Mouse (Mus musculus) kidney, postnatal 4 days (tissue): ENCODE results near the gene Kng1.
"Not testable (repeated sequence)": the region's sequence is repeated elsewhere in the genome, so short reads cannot be mapped to it uniquely, and the experiment has no call there.

ENCODE experiments used
- DNase-seq, 2 experiments: peaks; one replicate each; pipeline ENCODE4 v3.0.0; 2021; ENCODE audit warnings: mixed read lengths in 2 of 2

Gene Kng1

GRCm38 (mm10) chr16:23095581-23095980, 37.9 kb downstream of the Kng1 start:
- DNase-seq, result not testable (repeated sequence)

DNA sequence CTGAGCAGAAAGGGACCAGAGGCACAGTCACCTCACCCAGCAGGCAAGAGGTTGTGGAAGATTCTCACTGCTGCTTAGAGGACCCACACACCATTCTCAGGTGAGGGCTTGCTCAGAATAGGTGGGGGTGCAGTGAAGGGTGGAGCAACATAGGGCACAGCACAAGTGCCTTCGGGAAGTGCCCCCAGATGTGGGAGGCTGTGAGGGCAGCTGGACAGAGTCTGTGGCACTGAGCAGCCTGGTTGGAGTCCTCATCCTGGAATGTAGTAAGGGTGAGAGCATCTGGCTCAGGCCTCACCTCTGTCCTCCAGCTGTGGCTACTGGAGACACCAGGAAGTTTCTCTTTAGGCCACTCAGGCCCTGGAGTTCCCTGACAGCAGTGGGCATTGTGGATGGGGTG, 39.2 kb downstream of the Kng1 start:
- DNase-seq, result not testable (repeated sequence)

DNA sequence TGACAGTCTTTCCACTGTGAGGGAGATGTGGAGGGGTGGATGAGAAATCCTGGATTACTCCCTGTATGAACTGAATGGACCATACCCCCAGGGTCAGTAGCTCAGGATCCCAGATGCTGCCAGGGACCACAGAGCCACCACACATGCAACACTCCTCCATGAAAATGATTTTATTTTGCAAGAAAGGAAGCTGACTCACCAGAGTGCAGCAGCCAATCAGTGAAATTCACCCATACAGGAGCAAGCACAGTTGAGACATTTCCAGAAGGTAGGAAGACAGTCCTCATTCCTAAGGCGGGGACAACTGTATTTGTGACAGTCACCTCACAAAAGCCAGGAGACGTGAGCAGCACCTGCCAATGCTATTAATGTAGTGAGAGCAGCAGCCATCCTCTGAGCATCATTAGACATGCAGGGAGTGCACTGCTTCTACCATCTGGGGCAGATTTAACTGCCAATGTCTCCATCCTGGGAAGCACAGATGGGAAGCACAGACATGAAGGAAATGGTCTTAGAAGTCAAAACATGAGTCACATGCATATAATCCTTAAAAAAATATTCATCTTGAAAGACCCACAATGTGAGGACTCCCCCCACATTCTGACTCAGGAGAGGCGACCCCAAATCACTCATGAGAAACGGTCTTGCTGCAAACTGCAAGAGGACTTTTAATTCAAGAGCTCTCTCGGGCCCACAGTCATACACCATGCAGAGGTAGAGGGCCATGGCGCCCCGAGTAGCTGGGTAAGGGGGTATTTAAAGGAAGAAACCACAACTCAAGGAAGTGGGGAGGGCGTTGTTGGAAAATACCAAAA, 39.8 kb downstream of the Kng1 start:
- DNase-seq, result not testable (repeated sequence)

- not testable (repeated sequence) for DNase-seq
Measured at GRCm38 (mm10) chr16:23098105-23098452, 40.4 kb downstream of the Kng1 start.

DNA sequence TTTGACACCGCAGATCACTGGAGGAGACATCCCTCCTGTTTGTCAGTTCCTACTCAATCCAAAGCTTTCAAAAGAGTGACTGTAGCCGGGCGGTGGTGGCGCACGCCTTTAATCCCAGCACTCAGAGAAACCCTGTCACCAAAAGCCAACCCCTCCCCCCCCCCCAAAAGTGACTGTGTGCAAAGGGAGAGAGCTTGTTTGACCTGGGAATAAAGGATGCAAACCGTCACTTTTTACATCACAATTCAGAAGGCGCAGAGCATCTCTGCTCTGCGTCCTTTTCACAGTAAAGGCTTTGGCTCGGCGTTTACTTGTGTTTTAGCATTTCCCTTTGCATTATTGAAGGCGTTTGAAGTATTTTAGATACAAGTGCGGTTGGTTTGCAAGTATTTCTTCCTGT, 42.0 kb downstream of the Kng1 start:
- DNase-seq, result no peak

DNA sequence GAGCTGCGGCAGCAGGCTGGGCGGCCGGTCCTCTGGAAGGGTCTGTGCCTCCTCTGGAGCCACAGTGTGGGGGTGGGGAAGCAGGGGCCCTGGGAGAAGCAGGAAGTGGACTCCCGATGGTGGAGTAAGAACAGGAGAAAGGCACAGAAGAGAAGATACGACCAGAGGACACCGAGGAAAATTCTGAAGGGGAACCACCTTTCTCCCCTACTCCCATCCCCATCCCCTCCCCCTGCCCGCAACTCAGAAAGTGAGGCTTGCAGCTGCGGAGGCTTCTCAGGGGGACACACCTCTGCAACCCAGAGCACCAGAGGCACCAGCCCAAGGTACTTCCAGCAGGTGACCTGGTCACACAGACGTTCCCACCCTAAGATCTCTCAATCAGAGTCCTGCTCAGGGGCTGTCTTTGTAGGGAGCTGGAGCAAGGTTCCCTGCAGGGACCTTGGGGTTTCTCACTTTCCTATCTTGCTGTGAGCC, 42.5 kb downstream of the Kng1 start:
- DNase-seq, result peak; percentile 81 to 86

GRCm38 (mm10) chr16:23100613-23101012, 42.9 kb downstream of the Kng1 start:
- peak; percentile 19 to 37 for DNase-seq

- no peak for DNase-seq
Measured at GRCm38 (mm10) chr16:23102340-23103037, 44.8 kb downstream of the Kng1 start.

DNA sequence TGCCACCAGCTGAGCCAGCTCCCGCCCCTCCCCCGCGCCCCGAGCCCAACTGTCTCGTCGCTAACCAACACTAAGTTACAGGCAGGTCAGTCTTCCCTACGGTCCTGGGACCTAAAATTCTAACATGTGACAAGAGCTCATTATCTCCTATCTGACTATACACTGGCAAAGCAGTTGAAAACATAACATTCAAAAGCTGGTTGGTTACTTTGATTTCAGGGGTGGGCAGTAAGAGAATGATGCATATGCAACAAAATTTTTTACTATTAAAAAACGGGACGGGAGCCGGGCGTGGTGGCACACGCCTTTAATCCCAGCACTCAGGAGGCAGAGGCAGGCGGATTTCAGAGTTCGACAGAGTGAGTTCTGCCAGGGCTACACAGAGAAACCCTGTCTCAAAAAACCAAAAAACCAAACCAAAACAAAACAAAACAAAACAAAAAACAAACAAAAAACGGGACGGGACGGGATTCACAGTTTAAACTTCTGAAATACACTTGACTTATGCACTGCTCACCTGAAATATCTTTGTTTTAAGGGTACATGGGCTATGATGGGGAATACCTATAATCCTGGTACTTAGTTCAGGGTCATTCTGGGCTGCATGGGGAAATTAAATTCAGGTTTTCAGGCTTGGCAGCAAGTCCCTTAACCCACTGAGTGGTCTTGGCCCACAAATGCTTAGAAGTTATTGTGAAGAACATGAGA, 45.5 kb downstream of the Kng1 start:
- DNase-seq, result peak; percentile 56 to 71

DNA sequence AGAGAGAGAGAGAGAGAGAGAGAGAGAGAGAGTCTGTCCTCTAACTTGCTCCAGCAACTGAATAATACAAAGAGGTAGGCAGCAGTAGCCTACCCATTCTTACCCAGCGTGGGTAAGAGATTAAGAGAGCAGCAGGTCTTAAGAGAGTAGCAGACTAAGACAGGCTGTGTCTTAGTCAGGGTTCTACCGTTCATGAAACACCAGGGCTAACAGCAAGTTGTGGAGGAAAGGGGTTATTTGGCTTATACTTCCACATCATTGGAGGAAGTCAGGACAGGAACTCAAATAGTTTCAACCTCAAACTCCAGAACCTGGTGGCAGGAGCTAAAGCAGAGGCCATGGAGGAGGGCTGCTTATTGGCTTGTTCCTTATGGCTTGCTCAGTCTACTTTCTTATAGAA, 46.2 kb downstream of the Kng1 start:
- no peak for DNase-seq

DNA sequence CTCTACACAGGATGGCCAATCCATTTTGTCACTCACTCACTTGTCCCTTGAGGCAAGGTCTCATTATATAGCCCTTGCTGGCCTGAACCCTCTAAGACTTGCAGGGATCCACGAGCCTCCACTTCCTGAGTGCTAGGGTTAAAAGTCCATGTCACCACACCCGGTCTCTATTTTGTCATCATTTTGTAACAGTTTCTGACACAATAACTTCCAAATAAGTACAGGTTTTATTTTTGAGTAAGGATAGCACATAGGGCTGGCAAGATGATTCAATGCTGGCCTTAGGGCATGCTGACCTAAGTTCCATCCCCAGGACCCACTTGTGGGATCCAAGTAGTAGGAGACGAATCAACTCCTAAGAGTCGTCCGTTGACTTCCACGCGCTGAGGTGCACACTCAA, 48.5 kb downstream of the Kng1 start:
- DNase-seq, result no peak

DNA sequence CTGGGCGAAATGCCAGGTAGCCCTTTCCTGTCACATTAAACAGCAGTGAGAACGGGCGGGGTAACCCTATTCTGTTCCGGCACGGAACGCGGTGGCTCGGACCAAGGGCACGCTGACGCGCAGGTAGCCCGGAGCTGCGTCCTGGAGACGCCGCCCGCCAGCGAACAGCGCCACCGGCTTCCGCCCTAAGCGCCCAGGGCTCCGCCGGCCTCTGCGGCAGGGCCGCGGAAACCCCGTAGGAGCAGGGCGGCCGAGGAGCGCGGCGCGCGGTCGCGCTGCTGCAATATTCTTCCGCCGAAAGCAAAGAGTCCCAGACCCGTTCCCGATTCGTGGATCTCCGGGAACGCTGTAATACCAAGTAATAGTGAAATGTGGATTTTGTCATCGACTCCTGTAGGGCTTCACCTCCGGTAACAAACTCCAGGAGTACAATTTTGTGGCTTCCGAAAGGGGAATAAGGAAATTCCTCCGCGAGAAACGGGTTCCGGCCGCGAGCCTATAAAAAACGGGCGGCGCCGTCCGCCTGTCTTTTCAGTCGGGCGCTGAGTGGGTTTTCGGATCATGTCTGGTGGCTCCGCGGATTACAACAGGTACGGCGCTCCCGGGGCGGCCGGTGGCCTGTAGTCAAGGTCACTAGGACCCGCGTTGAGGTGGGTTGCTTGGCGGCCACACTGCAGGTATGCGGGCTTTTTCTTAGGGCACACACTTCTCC, 49.7 kb downstream of the Kng1 start, which contains the start of gene Eif4a2:
Eif4a2 (plus strand) TSS at position 214 of the 712 bp plus-strand sequence.
- DNase-seq, result peak; percentile 92 to 96

DNA sequence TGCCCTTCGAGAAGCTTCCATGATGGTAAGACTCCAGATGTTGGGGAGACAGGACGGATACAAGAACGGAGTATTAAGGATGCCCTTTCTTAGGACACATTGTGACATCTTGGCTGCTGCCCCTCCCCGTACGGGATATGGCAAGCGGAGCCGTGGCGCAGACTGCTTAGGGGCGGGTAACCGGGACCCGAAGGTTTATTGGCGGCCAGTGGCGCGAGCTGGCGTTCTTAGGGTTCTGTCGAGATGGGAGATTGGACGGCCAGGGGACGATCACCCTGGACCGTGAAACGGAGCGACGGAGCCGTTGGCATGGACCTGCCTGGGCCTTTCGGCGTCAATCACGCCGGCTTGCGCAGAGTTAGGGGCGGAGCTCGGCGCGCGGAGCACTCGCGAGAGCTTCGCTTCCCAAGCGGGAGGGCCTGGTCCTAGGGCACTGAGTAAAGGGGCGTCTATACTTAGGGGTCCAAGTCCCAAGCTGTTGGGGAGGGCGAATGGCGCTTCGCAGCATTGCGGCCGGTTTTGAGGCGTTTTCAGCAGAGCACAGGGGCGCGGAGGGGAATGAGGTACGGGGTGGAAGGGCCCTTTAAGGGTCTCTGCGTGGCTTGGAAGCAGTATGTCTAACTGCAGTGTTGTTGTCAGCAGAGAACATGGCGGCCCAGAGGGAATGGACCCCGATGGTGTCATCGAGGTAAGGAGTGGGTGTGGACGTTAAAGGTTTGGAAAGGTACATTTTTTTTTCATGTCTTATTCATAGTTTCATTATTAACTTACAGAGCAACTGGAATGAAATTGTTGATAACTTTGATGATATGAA, 50.5 kb downstream of the Kng1 start:
- peak; percentile 88 to 93 for DNase-seq

DNA sequence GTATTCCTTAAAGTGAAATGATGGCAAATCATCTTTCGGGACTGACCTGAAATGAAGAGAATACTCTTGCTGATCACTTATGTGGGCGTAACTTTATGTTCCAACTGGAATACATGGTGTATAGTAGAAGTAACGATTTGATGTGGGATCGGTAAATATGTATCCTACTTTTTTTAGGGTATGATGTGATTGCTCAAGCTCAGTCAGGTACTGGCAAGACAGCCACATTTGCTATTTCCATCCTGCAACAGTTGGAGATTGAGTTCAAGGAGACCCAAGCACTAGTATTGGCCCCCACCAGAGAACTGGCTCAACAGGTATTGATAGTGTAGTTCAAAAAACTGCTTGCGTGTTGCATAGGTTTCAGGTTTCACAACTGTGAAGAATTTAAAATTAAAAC, 51.3 kb downstream of the Kng1 start:
- DNase-seq, result no peak

DNA sequence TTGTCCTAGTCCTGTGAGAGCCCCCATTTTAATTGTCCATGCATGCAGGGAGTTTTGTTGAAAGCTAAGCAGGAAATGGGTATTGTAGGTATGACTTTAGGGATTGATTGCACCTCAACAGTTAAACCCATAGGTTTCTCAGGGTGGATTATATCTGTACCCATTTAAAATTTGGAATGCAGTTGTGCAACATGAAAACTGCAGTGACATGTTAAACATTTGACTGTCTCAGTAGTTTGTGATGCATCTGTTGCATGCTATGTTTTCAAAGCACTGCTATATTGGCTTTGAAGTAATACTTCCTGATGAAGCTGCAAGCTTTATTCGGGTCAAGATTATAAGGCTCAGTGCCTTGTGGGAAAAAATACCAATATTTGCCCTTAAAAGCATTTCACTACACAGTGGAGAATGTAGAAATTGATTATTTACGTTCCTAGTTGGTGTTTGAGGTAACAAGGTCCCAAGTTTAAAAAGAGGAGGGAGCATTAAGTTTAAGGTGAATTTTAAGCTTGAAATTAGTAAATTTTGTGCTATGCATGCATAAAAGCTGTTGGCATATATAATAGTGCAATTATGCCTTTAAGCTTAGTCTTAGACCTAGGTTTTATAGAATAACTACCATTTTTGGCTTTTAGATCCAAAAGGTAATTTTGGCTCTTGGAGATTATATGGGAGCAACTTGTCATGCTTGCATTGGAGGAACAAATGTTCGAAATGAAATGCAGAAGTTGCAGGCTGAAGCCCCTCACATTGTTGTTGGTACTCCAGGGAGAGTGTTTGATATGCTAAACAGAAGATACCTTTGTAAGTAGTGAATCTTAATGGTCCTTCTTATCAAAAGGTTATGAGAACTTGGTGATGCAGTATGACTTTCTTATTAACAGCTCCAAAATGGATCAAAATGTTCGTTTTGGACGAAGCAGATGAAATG, 52.0 kb downstream of the Kng1 start:
- DNase-seq, result no peak

GRCm38 (mm10) chr16:23112348-23112747, 54.7 kb downstream of the Kng1 start:
- no peak for DNase-seq

- no peak for DNase-seq
Measured at GRCm38 (mm10) chr16:23112861-23113435, 55.3 kb downstream of the Kng1 start.

GRCm38 (mm10) chr16:23113903-23114302, 56.2 kb downstream of the Kng1 start:
- no peak for DNase-seq

DNA sequence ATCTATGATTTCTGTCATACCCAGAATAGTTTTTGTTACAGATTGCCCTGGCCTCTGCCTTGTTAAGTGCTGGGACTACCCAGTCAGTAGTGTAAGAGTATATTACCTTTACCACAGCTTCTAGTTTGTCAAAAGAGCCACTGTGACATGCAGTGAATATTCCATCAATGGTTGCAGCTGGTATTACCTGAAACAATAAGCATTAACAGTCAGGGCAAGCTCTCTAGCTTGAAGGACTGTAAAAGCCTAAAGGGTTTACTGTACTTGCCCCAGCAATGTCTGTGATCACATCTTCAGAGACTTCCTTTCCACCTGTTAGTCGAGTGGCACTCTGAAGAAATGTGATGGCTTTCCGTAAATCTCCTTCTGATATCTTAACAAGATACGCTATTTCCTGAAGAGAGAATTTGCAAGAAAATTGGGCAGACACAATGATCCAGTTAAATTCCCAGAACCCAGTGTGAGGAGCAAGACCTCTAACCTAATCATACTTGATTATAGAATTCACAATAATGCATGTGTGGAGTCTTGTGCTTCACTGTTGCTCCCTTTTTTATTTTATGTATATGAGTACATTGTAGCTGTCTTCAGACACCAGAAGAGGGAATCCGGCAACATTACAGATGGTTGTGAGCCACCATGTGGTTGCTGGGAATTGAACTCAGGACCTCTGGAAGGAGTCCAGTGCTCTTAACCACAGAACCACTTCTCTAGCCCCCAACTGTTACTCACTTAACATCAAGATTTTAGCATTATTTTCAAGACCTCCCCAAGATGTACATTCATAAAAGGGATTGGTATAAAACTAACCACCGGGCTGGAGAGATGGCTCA, 56.9 kb downstream of the Kng1 start:
- DNase-seq, result no peak
